Mouse (Mus musculus) embryonic facial prominence, embryonic 14.5 days (tissue): Measurements from ENCODE around the gene Lix1. TPM values are rescaled to one million over a fixed set of nuclear protein-coding genes. Genes with fewer than 3 reads are reported as not detected.
A peak's percentile ranks its signal among the peaks of the same experiment; 100 is the strongest.
"Not testable (repeated sequence)": the region's sequence is repeated elsewhere in the genome, so short reads cannot be mapped to it uniquely, and the experiment has no call there.

Experiments used
- ATAC-seq: fragments of 200-750 bp; cut with Nextera tagmentation; 2 replicates; pipeline ENCODE4 v1.8.0; 2017; ENCODE audit warnings: low read depth, moderate number of reproducible peaks, moderate TSS enrichment
- DNase-seq: peaks from one replicate; pipeline ENCODE4 v3.0.0-alpha.2; 2015; ENCODE audit warnings: low spot score
- H3K27ac ChIP-seq: fragments of 300-500 bp; sonication (generic); replicated peaks from 2 replicates; pipeline ENCODE4 v1.5.1; 2014; ENCODE audit warnings: low read depth, mild to moderate bottlenecking, low read length, moderate library complexity
- H3K27me3 ChIP-seq: fragments of 300-500 bp; sonication (generic); replicated peaks from 2 replicates; pipeline ENCODE4 v1.6.1; 2014; ENCODE audit warnings: low read length; ENCODE audit not compliant: control insufficient read depth, insufficient read depth
- H3K36me3 ChIP-seq: fragments of 300-500 bp; sonication (generic); 2 replicates; pipeline ENCODE4 v1.6.1; 2014; ENCODE audit warnings: low read length, mixed read lengths; ENCODE audit not compliant: control insufficient read depth, insufficient read depth
- H3K4me1 ChIP-seq: fragments of 300-500 bp; sonication (generic); 2 replicates; pipeline ENCODE4 v1.6.1; 2014; ENCODE audit warnings: antibody characterized with exemption, low read length; ENCODE audit not compliant: control insufficient read depth, insufficient read depth
- H3K4me2 ChIP-seq: fragments of 300-500 bp; sonication (generic); 2 replicates; pipeline ENCODE4 v1.6.1; 2014; ENCODE audit warnings: low read depth, mild to moderate bottlenecking, low read length, moderate library complexity, mixed read lengths
- H3K4me3 ChIP-seq: fragments of 300-500 bp; sonication (generic); 2 replicates; pipeline ENCODE4 v1.5.1; 2014; ENCODE audit warnings: low read depth, mild to moderate bottlenecking, low read length
- H3K9ac ChIP-seq: fragments of 300-500 bp; sonication (generic); 2 replicates; pipeline ENCODE4 v1.6.1; 2014; ENCODE audit warnings: low read depth, mild to moderate bottlenecking, low read length, moderate library complexity, mixed read lengths
- H3K9me3 ChIP-seq: fragments of 300-500 bp; sonication (generic); 2 replicates; pipeline ENCODE4 v1.6.1; 2016; ENCODE audit warnings: low read length; ENCODE audit not compliant: control insufficient read depth
- WGBS: fragments of 180-500 bp; shearing (Covaris S2); extraction: QIAGEN DNeasy Blood & Tissue Kit; methylation state at CpG from one replicate; pipeline ENCODE4 v1.1.7; 2014; 5-methylcytosine and 5-hydroxymethylcytosine counted together
- polyA plus RNA-seq: library from polyadenylated mRNA; unstranded; fragments of >200 nt; fragmentation: Nextera tagmentation; extraction: Ambion mirVana; gene quantifications from 2 replicates; pipeline ENCODE4 v1.2.1, GENCODE M21; 2014

Gene Lix1
- polyA plus RNA-seq, 1 experiment from 2014 or later = 9.3 TPM

DNA sequence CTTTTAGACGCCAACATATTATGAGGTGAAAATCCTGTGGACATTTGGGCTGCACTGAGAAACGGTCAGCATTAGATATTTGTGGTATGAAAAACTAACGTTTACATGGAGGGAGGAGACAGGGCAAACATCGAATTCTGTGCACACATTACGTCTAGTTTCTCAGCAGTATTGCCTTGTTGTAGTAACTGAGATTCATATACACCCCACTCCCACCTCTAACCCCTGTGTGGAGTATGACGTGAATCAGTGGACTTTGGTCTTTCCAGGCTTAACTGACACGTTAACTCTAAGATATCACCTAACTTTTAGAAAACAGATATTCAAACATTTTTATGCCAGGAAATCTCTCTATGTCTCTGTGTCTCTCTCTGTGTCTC is 89.1 kb downstream of the Lix1 start:
- ATAC-seq (peak; percentile 57), DNase-seq (no peak)
- H3K4me3 ChIP-seq = no peak overlapping the region
- H3K9me3 ChIP-seq = no peaks in the 10 kb centered on the region
- H3K27me3 ChIP-seq = no peaks in the 10 kb centered on the region
- peak overlapping the region; percentile 44 for H3K4me2 ChIP-seq
- H3K36me3 ChIP-seq = no peaks in the 10 kb centered on the region
- H3K9ac ChIP-seq = no peak overlapping the region
- peak overlapping the region; percentile 66 for H3K27ac ChIP-seq
- H3K4me1 ChIP-seq = peaks cover 13% of the 10 kb centered on the region
- WGBS = 31% methylated on average over 7 of the region's 7 CpGs

DNA sequence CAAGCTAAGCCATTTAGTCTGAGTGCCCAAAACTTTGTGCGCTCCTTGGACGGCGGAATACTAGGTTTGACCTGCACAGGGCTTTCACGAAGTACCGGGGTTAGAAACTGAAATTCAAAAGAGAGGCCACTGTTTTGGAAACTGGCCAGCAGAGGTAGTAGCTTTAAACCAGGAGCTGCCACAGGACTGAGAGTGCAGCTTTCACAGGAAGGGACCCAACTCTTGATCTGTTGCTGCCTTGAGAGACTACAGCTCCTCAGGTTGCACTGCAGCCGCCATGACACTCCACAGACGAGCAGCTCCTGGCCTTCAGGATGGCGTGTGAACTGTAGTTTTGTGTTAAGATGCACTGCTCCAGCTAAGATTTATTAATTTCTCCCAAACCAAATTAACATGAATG is 89.6 kb downstream of the Lix1 start:
- Histone ChIP-seq H3K27me3 (no peaks in the 10 kb centered on the region), H3K4me1 (peaks cover 11% of the 10 kb centered on the region), H3K27ac (peak overlapping the region; percentile 66; the same call in 1 of the 2 replicates), H3K4me2 (no peak overlapping the region), H3K4me3 (no peak overlapping the region), H3K36me3 (no peaks in the 10 kb centered on the region), H3K9ac (no peak overlapping the region), H3K9me3 (no peaks in the 10 kb centered on the region)
- ATAC-seq (no peak), DNase-seq (no peak)
- 62% methylated on average over 8 of the region's 8 CpGs for WGBS

DNA sequence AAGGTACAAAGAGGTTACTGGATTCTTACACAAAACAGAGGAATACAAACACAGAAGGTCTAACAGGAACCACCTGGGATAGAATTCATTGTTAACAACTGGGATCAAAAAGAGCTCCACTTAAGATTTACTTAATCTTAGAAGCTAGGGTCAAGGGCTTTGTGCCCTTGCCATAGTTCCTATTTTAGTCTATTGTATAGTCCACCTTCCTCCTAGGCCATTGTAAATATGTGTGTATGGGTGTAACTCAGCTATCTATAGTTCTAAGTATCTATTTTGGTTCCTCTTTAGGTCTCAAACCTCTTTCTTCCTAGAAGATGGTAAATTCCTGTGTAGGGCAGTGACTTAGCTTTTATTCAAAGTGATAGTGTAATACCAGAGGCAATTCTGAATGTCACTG is 93.8 kb downstream of the Lix1 start:
- DNase-seq, H3K27me3 ChIP-seq, H3K9me3 ChIP-seq, H3K4me2 ChIP-seq, H3K27ac ChIP-seq, H3K4me3 ChIP-seq, H3K9ac ChIP-seq, ATAC-seq, H3K36me3 ChIP-seq: not testable (repeated sequence)
- peaks cover 10% of the 10 kb centered on the region; the same call in 1 of the 2 replicates for H3K4me1 ChIP-seq

DNA sequence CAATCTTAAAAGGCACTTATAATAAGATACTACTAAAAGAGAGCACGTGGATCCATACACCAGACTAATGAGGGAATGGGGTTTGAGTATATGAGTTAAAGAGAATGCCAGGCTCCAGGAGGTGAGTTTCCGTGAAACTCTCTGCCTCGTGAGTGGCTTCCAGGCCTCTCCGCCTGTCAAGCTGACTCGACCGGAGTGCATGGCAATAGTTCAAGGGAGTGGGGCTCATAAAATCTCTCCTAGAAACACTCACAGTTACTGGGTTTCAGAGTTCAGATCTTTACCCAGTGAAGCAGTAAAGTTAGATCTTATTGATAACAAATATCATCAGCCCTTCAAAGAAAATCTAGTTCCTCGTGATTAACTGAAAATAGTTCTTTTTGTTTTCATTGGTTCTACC is 94.3 kb downstream of the Lix1 start:
- H3K27me3 ChIP-seq = no peaks in the 10 kb centered on the region
- H3K9ac ChIP-seq = no peak overlapping the region
- WGBS = 88% methylated on average over 7 of the region's 7 CpGs
- H3K36me3 ChIP-seq = no peaks in the 10 kb centered on the region
- no peaks in the 10 kb centered on the region for H3K9me3 ChIP-seq
- no peak overlapping the region for H3K4me3 ChIP-seq
- no peak overlapping the region for H3K27ac ChIP-seq
- ATAC-seq (no peak), DNase-seq (no peak)
- no peak overlapping the region for H3K4me2 ChIP-seq
- H3K4me1 ChIP-seq = peaks cover 10% of the 10 kb centered on the region; the same call in 1 of the 2 replicates

DNA sequence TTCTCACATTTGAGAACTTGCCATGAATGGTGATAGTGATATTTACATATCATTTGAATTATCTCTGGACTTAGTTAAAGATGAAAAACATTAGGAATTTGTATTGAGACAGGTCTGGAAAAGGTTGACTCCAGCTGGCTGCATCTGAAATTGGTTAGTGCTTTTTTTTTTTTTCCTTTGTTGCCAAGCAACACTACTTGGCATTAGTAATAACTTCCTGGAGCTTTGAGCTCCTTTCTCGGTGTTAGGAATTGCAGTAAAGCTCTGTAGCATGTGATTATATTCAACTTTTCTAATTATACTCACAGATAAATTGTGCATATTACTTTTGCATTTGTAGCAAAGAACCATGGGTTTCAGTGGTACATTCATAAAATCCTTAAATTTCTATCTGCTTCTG is 96.4 kb downstream of the Lix1 start:
- ATAC-seq (no peak), DNase-seq (peak; percentile 28)
- 15% methylated on average over 1 of the region's 1 CpGs for WGBS
- Histone ChIP-seq H3K4me3 (no peak overlapping the region), H3K4me2 (no peak overlapping the region), H3K27ac (no peak overlapping the region), H3K36me3 (no peaks in the 10 kb centered on the region), H3K9ac (no peak overlapping the region), H3K9me3 (no peaks in the 10 kb centered on the region), H3K27me3 (no peaks in the 10 kb centered on the region), H3K4me1 (peaks cover 10% of the 10 kb centered on the region; the same call in 1 of the 2 replicates)

DNA sequence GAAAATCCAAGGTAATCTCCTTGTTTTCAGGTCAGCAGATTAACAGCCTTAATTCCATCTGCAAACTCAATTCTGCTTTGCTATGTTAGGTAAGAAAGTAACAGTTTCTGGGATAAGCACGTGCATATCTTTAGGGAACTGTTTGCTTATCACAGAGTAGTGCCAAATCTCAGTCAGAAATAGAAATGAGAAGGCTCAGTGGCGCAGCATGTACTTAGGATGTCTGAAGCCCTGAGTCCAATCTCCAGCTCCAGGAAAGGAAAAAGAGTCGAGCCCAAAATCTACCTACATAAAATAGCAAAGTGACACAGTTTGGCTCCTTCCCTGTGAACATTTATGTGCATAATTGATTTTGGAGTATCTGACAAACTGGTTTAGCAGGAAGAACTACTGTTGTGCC is 96.8 kb downstream of the Lix1 start:
- 40% methylated on average over 3 of the region's 3 CpGs for WGBS
- H3K4me3 ChIP-seq = no peak overlapping the region
- DNase-seq (no peak), ATAC-seq (no peak)
- H3K27me3 ChIP-seq = no peaks in the 10 kb centered on the region
- H3K4me1 ChIP-seq = peaks cover 10% of the 10 kb centered on the region; the same call in 1 of the 2 replicates
- H3K9ac ChIP-seq = no peak overlapping the region
- no peak overlapping the region for H3K27ac ChIP-seq
- H3K4me2 ChIP-seq = no peak overlapping the region
- no peaks in the 10 kb centered on the region for H3K36me3 ChIP-seq
- H3K9me3 ChIP-seq = no peaks in the 10 kb centered on the region

DNA sequence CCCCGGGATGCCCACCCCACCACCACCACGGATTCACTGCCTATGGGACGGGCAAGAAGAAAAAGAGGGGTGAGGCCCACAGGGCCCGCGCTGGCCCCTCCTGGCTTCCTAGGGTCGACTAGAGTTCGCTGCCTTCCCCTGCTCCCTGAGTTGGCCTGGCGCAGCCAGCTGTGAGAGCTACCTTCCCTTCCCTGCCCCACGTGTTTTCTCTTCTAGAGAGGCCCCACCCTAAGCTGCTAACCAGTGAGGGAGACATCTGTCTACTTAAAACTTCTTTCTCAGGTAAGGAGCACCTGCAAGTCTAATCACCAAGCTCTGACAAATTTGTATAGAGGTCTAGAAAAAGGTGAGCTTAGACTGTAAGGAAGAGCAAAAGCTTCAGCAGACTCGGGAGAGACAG is 104.2 kb downstream of the Lix1 start:
- no peak for ATAC-seq

More for the DNA sequence above, 104.2 kb downstream of the Lix1 start:
- Histone ChIP-seq H3K4me3 (no peak overlapping the region), H3K9ac (no peak overlapping the region), H3K27ac (no peak overlapping the region), H3K4me1 (no peaks in the 10 kb centered on the region), H3K9me3 (no peaks in the 10 kb centered on the region), H3K27me3 (no peaks in the 10 kb centered on the region), H3K36me3 (no peaks in the 10 kb centered on the region), H3K4me2 (no peak overlapping the region)
- WGBS = 87% methylated on average over 6 of the region's 10 CpGs
- DNase-seq = no peak

Other genes starting within 250 kb of the Lix1 start
- 26.0 and 26.5 TPM in 2 replicates for gene Riok2, start 28.4 kb upstream of the Lix1 start, polyA plus RNA-seq
- gene Lnpep, start 222.4 kb downstream of the Lix1 start, polyA plus RNA-seq = 8.8 and 9.4 TPM in 2 replicates